Mouse (Mus musculus): ENCODE results near the gene Gm20741. TPM values are rescaled to one million over a fixed set of nuclear protein-coding genes. Genes with fewer than 3 reads are reported as not detected.
A peak's percentile ranks its signal among the peaks of the same experiment; 100 is the strongest.

Gene Gm20741
- not detected for total RNA-seq (2021)
- long read RNA-seq, experiment 1: 0 reads
- long read RNA-seq, experiment 2: 0 reads

DNA sequence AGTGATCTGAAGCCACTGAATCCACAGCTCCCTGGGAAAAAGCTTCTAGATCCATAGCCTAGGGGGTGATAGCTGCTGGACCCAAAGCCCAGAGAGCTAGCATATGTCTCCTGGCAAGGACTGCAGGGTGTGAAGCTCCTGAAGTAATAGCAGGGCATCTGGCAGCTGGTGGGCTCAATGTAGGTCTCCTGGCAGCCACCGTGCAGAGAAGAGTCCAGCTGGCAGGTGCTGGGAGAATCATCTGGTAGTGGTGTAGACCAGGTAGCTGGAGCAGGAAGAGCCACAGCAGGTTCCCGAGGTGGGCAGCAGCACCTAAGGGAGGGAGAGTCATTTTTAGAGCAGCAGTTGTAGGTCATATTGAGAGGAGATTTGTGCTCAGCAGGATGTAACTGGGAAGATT is at the start of gene Gm20741:
Gene Gm20741, minus strand, starts transcription at position 394 of the 400 bp plus-strand sequence.
- DNase-seq (ENCODE audit: low spot score): no peak

GRCm38 (mm10) chr16:88851450-88851849 is 39.4 kb upstream of the Gm20741 start:
- peak; percentile 9 for DNase-seq (ENCODE audit: low spot score)

DNA sequence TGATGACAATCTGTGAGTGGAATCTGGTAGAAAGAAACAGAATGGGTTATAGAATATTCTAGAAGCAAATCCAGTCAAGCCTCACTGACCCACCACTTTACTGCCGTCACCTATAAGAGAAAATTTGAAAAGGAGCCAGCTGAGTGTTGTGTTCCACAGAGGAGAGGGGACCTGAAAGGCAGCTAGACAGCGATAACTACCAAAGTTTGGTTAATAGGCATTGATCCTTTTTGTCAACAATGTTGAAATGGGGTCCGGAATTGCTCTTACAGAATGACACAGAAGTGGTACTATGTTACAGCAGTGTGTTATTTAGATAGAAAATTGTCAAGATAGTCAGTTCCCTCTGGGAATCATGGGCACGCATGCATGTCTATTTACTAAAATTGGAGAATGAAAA is 36.5 kb upstream of the Gm20741 start:
- no peak for DNase-seq (ENCODE audit: low spot score)

DNA sequence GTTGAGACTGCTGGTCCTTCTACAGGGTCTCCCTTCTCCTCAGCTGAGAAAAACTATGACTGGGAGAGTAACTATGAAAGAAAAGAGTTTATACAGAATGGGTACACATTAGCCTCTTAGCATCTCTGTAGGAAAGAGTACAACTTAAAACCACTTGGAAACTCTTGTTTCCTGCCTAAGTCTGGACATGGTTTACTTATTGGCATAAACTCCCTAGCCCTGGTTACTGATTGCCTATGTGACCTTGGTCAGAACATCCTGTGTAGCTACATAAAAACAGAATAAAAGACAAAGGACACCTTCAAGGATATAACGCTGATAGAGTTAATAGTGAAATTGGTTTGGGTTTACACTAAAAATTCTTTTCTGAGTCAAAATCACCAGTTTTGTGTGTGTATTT is 35.3 kb upstream of the Gm20741 start:
- no peak for DNase-seq (ENCODE audit: low spot score)

- DNase-seq (ENCODE audit: low spot score): no peak
Measured at GRCm38 (mm10) chr16:88826978-88827377, 15.0 kb upstream of the Gm20741 start.

GRCm38 (mm10) chr16:88826095-88826652 is 14.2 kb upstream of the Gm20741 start, which contains the start of gene Krtap14:
Gene Krtap14 (minus strand): TSS chr16:88826145.
- no peak for DNase-seq (ENCODE audit: low spot score)

DNA sequence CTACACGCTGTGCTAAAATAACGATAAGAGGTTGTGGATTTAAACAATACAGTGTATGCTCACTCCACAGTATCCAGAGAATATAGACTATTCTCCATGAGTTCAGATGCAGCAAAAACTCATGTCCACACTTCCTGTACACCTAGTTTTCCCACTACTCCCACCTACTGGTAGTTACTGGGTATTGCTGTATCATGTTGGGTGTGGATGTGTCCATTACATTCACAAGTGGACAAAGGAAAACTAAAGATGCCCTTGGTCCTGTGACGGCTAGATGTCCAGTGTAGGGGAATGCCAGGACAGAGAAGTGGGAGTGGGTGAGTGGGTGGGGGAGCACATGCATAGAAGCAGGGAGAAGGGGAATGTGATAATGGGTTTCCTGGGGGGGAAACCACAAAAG is 11.7 kb upstream of the Gm20741 start:
- no peak for DNase-seq (ENCODE audit: low spot score)

DNA sequence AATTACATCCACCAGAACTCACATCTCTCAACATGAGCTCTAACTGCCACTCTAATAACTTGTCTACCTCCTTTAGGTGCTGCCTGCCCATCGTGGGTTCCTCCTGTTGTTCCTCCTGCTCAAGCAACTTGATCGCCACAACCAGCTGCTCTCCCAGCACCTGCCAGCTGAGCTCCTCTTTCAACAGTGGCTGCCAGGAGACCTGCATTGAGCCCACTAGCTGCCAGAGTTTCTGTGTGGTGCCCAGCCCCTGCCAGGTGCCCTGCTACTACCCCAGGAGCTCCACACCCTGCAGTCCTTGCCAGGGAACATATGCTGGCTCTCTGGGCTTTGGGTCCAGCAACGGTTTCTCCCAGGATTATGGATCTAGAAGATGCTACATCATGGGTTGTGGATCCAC is 8.0 kb upstream of the Gm20741 start, which contains the start of gene Krtap15:
Gene Krtap15, plus strand, starts transcription at position 150 of the 400 bp plus-strand sequence.
- peak; percentile 73 for DNase-seq (ENCODE audit: low spot score)

- DNase-seq (ENCODE audit: low spot score): no peak
Measured at GRCm38 (mm10) chr16:88786786-88787185, 25.2 kb downstream of the Gm20741 start.

DNA sequence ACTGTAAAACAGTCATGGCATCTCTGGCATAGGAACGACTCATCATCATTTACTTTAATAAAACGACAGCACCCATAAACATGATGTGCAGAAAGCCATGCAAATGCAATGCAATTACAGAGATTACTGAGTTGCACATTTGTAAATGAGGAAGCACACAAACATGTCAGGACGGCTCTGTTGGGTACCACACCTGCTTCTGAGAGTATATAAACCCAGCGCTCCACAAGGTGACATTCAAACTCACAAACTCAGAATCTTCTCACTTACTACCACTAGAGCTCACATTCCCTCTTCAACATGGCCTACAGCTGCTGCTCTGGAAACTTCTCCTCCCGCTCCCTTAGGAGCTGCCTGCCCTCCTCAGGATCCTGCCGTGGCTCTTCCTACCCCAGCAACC is 34.4 kb downstream of the Gm20741 start, which contains the start of gene Gm5965:
Gene Gm5965, plus strand, starts transcription at position 301 of the 400 bp plus-strand sequence.
- no peak for DNase-seq (ENCODE audit: low spot score)

DNA sequence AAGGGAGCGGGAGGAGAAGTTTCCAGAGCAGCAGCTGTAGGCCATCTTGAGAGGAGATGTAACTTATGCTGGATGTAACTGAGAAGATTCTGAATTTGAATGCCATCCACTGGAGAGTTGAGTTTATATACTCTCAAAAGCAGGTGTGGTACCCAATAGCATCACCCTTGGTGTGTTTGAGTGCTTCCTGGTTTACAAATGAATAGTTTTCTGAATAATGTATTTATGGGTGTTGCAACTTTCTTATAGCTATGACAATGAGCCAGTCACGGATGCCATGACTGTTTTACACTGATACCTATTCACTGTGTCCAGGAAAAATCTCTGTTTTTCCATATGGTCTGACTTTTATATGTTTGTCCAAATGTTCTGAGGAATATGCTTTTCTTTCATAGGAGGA is 37.9 kb downstream of the Gm20741 start, which contains the start of gene 2310057N15Rik:
Gene 2310057N15Rik, minus strand, starts transcription at position 101 of the 400 bp plus-strand sequence.
- DNase-seq (ENCODE audit: low spot score): no peak

Other genes with a start within 250 kb of the Gm20741 start
- not detected for gene Cldn8, start 249.0 kb downstream of the Gm20741 start, total RNA-seq (2021)
- gene Krtap24-1, start 199.9 kb downstream of the Gm20741 start, total RNA-seq (2021): not detected
- not detected for gene 2310079G19Rik, start 184.6 kb downstream of the Gm20741 start, total RNA-seq (2021)
- not detected for gene Krtap26-1, start 164.4 kb downstream of the Gm20741 start, total RNA-seq (2021)
- not detected for gene Krtap27-1, start 140.5 kb downstream of the Gm20741 start, total RNA-seq (2021)
- gene 2310061N02Rik, start 104.3 kb downstream of the Gm20741 start, total RNA-seq (2021): not detected
- not detected for gene Krtap13-1, start 83.4 kb downstream of the Gm20741 start, total RNA-seq (2021)
- not detected for gene Krtap13, start 60.6 kb downstream of the Gm20741 start, total RNA-seq (2021)
- not detected for gene 2310034C09Rik, start 53.4 kb downstream of the Gm20741 start, total RNA-seq (2021)
- gene 2310057N15Rik, start 38.0 kb downstream of the Gm20741 start, total RNA-seq (2021): not detected
- gene Gm5965, start 34.3 kb downstream of the Gm20741 start, total RNA-seq (2021): not detected
- under 1 TPM in 1 of 2 experiments, not detected in 1; 0.66 TPM for gene Krtap15, start 8.0 kb upstream of the Gm20741 start, total RNA-seq (2021)
- not detected for gene Krtap14, start 13.9 kb upstream of the Gm20741 start, total RNA-seq (2021)
- not detected for gene Krtap19-1, start 57.2 kb upstream of the Gm20741 start, total RNA-seq (2021)
- gene Krtap19-2, start 62.0 kb upstream of the Gm20741 start, total RNA-seq (2021): not detected
- not detected for gene Krtap19-3, start 65.8 kb upstream of the Gm20741 start, total RNA-seq (2021)
- gene Krtap19-4, start 72.9 kb upstream of the Gm20741 start, total RNA-seq (2021): not detected
- under 1 TPM in 1 of 2 experiments, not detected in 1; 0.53 TPM for gene Krtap19-5, start 84.2 kb upstream of the Gm20741 start, total RNA-seq (2021)
- gene Krtap19-9b, start 120.0 kb upstream of the Gm20741 start, total RNA-seq (2021): not detected
- gene Krtap16-3, start 150.7 kb upstream of the Gm20741 start, total RNA-seq (2021): not detected
- not detected for gene Krtap22-2, start 198.5 kb upstream of the Gm20741 start, total RNA-seq (2021)
- not detected for gene Gm10229, start 203.1 kb upstream of the Gm20741 start, total RNA-seq (2021)
- gene Krtap6-1, start 219.5 kb upstream of the Gm20741 start, total RNA-seq (2021): not detected
- gene Gm10228, start 229.3 kb upstream of the Gm20741 start, total RNA-seq (2021): not detected
- gene Krtap6-5, start 235.7 kb upstream of the Gm20741 start, total RNA-seq (2021): not detected

Data from gastrocnemius, adult 18-20 months (tissue).